Mouse (Mus musculus): ENCODE measurements around the gene Lemd1. TPM values are rescaled to one million over a fixed set of nuclear protein-coding genes. Genes with fewer than 3 reads are reported as not detected.
"Not testable (repeated sequence)": the region's sequence is repeated elsewhere in the genome, so short reads cannot be mapped to it uniquely, and the experiment has no call there.

Lemd1 gene
- polyA plus RNA-seq, 1 experiment from 2014 or later, result 0.51 TPM

DNA sequence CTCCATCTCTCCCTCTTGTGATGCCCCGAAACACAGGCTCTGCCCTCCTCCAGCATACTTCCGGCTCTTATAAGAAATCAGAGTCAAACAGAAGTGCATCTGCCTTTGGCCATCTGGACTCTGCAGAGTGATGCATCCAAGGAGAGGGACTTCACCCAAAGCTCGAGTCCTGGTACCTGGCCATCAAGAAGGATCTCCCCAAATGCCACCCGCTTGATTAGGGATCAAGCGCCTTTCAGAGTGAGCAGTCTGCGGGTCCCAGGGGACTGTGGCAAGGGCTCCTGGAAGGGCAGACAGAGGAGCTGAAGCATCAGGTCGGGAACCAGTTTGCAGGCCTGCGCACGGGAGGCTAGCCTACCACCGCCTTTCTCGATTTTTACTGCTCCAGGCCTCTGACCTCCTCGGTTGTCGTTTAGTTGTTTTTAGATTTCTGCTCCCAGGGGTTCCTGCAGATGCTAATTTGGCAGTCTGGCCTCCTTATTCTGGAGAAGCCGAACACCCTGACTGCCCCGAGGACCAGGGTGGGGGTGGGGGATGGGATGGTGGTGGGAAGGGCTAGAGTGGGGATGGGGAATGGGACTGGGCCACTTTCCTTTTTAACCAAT is 38.0 kb upstream of the Lemd1 start:
- Histone ChIP-seq H3K27ac (no peak overlapping the region), H3K36me3 (no peaks in the 10 kb centered on the region), H3K9me3 (replicated peaks) (no peaks in the 10 kb centered on the region), H3K4me2 (no peak overlapping the region), H3K4me1 (peaks cover 36% of the 10 kb centered on the region), H3K9ac (no peak overlapping the region), H3K4me3 (replicated peaks) (no peak overlapping the region), H3K27me3 (peaks cover 7% of the 10 kb centered on the region; the same call in 1 of the 2 replicates)
- ATAC-seq (replicated peaks; ENCODE audit: low FRiP score), result no peak
- WGBS, result 52% methylated on average over 15 of the region's 15 CpGs

DNA sequence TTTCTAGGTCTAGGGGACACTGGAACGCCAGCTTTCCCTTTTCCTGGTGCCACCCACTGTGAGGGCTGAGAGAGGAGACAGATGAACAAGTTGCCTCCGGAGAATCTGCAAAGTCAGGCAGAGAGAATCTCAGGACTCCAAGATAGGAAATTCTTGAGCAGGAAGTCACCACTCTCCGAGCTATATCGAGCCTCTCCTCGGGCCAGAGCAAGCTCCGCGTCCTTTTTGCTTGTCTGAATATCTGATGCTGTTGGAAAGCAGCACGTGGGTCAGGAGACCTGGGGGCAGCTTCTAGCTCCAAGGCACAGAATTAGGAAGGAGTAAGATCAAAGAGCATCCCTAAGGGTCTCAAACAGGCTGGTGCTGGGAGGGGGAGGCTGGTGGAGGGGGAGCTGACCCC is 37.5 kb upstream of the Lemd1 start:
- no peaks in the 10 kb centered on the region for H3K36me3 ChIP-seq
- peaks cover 37% of the 10 kb centered on the region for H3K4me1 ChIP-seq
- H3K4me2 ChIP-seq, result no peak overlapping the region
- H3K9ac ChIP-seq, result no peak overlapping the region
- WGBS, result 28% methylated on average over 8 of the region's 8 CpGs
- H3K9me3 ChIP-seq (replicated peaks), result no peaks in the 10 kb centered on the region
- H3K4me3 ChIP-seq (replicated peaks), result no peak overlapping the region
- H3K27ac ChIP-seq, result no peak overlapping the region
- ATAC-seq (replicated peaks; ENCODE audit: low FRiP score), result no peak
- peaks cover 12% of the 10 kb centered on the region for H3K27me3 ChIP-seq

DNA sequence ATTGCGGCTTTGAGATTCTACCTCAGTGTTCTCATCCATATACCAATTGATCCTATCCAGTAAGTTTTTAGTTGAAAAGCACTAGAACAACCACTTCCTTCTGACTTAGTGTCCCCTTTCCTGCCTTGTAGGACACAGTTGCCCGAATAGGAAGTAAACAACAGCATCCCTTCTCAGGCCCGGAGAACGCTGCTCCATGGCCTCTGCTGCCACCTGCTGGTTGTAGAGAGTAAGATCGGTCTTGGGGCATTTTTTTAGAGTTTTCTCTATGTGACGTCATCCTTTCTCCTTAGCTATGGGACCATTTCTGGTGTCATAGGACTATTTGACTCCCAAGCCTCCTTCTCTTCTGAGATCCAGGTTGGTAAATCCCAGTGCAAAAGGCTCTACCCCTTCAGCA is 35.5 kb upstream of the Lemd1 start:
- Histone ChIP-seq H3K27me3 (peaks cover 29% of the 10 kb centered on the region), H3K4me2 (no peak overlapping the region), H3K9me3 (replicated peaks) (no peaks in the 10 kb centered on the region), H3K4me3 (replicated peaks) (no peak overlapping the region), H3K9ac (no peak overlapping the region), H3K27ac (no peak overlapping the region), H3K4me1 (peaks cover 28% of the 10 kb centered on the region), H3K36me3 (no peaks in the 10 kb centered on the region)
- WGBS, result 9% methylated on average over 6 of the region's 6 CpGs
- peak; percentile 37; the same call in 1 of the 2 replicates for ATAC-seq (replicated peaks; ENCODE audit: low FRiP score)

DNA sequence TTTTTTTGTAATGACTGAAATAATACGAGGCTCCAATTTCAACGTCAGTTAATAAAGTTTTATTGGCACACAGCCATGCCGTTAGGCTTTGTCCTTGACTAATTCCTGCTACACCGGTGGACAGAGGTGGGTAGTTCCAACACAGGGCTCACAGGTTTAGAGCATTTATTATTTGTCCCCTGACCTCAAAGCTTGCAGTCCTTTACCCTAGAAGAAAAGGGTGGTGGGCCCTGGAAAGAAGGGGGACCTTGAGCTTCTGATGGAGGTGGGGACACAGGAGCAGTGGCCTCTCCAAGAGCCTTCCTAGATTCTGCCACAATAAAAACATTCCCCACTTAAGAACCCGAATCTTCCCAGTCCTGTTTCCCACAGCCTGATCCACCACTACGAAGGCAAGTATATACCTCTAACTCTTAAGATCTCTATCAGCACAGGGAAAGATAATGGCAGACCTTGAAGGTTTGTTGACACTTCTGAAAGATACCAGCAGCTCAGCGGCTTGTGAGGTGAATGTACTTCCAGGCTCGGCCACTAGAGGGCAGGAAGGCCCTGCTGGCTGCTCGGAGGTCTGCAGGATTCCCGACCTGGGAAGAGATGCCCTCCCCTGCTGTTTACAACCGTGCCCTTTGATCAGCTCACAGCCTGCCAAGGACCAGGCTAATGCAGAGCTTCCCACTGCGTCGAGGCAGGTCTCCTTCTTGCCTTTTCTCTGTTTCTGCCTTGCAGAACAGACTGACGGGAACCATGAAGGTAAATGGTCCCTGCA is 34.0 kb upstream of the Lemd1 start:
- no peaks in the 10 kb centered on the region for H3K9me3 ChIP-seq (replicated peaks)
- ATAC-seq (replicated peaks; ENCODE audit: low FRiP score), result peak; percentile 75
- H3K4me1 ChIP-seq, result peaks cover 20% of the 10 kb centered on the region
- H3K36me3 ChIP-seq, result no peaks in the 10 kb centered on the region
- no peak overlapping the region for H3K27ac ChIP-seq
- no peak overlapping the region for H3K4me3 ChIP-seq (replicated peaks)
- WGBS, result 21% methylated on average over 14 of the region's 14 CpGs
- no peak overlapping the region for H3K9ac ChIP-seq
- H3K27me3 ChIP-seq, result peaks cover 32% of the 10 kb centered on the region
- H3K4me2 ChIP-seq, result peak overlapping the region; percentile 40

DNA sequence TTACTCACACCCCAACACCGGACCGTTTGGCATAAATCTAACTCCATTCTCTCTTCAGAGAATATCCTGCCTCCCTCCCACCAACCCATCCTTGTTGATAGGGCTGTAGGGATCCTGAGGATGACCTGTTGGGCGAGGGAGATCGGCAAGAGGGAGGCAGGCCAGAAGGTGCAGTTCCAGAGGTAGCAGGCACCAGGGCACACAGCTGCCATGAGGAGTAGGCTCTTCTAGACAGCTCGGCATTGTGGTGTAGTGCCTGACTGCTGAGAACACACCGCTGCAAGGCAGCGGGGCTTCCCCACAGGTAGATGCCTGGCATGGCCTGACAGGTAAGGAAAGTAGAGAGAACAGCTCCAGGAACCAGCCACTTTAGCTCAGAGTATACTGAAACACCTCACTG is 33.4 kb upstream of the Lemd1 start:
- peak overlapping the region; percentile 40 for H3K4me2 ChIP-seq
- ATAC-seq (replicated peaks; ENCODE audit: low FRiP score), result 0 out of 2 replicates have a peak, but pooled peaks have one; percentile 4
- 16% methylated on average over 7 of the region's 7 CpGs for WGBS
- H3K36me3 ChIP-seq, result no peaks in the 10 kb centered on the region
- no peaks in the 10 kb centered on the region for H3K9me3 ChIP-seq (replicated peaks)
- no peak overlapping the region for H3K4me3 ChIP-seq (replicated peaks)
- peaks cover 20% of the 10 kb centered on the region for H3K4me1 ChIP-seq
- H3K9ac ChIP-seq, result no peak overlapping the region
- H3K27me3 ChIP-seq, result peaks cover 32% of the 10 kb centered on the region
- H3K27ac ChIP-seq, result no peak overlapping the region

DNA sequence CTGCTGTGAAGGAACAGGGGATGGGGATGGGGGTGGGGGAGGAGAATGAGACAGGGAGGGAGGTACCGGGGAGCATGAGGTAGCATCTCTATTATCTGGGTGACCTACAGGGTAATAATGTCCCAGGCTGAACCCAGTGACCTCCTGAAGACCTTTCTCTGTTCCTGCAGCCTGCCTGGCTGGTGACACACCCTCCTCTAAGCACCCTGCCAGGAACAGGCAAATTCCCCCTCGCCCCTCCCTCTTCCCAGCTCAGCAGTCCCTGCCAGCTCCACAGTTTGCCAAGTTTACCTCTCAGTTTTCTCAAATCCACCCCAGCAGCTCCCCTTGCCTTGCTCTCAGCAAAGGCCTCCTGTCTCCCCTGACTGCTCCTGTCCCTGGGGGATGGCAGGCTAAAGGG is 32.5 kb upstream of the Lemd1 start:
- Histone ChIP-seq H3K4me2 (no peak overlapping the region), H3K27ac (no peak overlapping the region), H3K36me3 (no peaks in the 10 kb centered on the region), H3K27me3 (peaks cover 35% of the 10 kb centered on the region), H3K9me3 (replicated peaks) (no peaks in the 10 kb centered on the region), H3K9ac (no peak overlapping the region), H3K4me1 (peaks cover 14% of the 10 kb centered on the region), H3K4me3 (replicated peaks) (no peak overlapping the region)
- no peak for ATAC-seq (replicated peaks; ENCODE audit: low FRiP score)
- 38% methylated on average over 2 of the region's 2 CpGs for WGBS

DNA sequence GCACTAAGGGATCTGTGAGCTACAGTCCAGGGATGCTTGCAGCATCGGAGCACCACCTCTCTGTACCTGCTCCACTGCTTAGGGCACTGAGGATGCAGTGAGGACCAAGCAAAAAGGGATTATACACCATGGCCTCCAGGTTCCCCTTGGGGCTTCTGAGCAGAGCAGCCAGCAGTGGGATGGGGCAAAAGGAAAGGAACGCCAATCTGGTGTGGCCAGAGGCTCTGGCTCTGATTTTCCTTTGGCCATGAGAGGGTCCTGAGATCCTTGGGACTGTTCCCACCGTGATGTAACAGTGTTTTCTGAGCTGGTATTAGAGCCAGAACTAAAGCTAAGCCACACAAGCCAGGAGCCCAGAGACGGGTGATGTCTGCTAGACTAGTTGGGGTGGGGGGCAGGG is 31.6 kb upstream of the Lemd1 start:
- Histone ChIP-seq H3K36me3 (no peaks in the 10 kb centered on the region), H3K27me3 (peaks cover 38% of the 10 kb centered on the region), H3K27ac (no peak overlapping the region), H3K4me2 (no peak overlapping the region), H3K4me3 (replicated peaks) (no peak overlapping the region), H3K9me3 (replicated peaks) (no peaks in the 10 kb centered on the region), H3K4me1 (peaks cover 11% of the 10 kb centered on the region; the same call in 1 of the 2 replicates), H3K9ac (no peak overlapping the region)
- ATAC-seq (replicated peaks; ENCODE audit: low FRiP score), result no peak
- WGBS, result 68% methylated on average over 4 of the region's 4 CpGs

DNA sequence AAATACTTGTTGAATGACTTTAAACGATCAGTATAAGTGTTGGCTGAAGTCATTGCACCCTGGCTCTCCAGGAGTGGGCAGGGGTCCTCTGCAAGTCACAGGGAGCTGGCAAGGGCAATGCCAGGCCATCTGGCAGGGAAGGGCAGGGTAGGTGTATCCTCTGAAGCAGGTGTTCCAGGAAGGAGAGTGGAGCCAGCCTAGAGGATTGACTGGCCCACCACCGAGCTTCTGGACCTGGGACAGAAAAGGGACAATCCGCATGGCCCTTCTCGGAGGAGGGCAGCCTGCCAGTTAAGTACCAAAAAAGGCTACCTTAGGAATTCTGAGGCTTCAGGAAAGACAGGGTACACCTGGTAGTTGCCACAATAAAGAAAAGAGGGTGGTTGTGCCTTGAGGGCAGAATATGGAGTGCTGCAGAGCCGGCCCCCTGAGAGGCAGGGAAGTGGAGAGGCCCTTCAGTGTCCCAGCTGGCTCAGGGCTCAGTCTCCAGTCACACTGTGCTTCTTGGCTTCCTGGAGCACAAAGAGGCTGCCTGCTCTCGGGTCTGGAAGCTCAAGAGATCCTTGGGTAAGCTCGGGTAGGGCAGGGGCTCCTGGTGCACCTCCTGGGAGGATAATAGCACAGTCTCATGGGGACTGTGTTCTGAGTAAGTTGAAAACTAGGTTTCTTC is 29.9 kb upstream of the Lemd1 start:
- H3K27me3 ChIP-seq, result peaks cover 38% of the 10 kb centered on the region
- 56% methylated on average over 7 of the region's 7 CpGs for WGBS
- H3K9ac ChIP-seq, result no peak overlapping the region
- H3K27ac ChIP-seq, result no peak overlapping the region
- no peak overlapping the region for H3K4me2 ChIP-seq
- no peaks in the 10 kb centered on the region for H3K9me3 ChIP-seq (replicated peaks)
- no peak for ATAC-seq (replicated peaks; ENCODE audit: low FRiP score)
- H3K4me1 ChIP-seq, result peaks cover 11% of the 10 kb centered on the region; the same call in 1 of the 2 replicates
- H3K36me3 ChIP-seq, result no peaks in the 10 kb centered on the region
- no peak overlapping the region for H3K4me3 ChIP-seq (replicated peaks)

DNA sequence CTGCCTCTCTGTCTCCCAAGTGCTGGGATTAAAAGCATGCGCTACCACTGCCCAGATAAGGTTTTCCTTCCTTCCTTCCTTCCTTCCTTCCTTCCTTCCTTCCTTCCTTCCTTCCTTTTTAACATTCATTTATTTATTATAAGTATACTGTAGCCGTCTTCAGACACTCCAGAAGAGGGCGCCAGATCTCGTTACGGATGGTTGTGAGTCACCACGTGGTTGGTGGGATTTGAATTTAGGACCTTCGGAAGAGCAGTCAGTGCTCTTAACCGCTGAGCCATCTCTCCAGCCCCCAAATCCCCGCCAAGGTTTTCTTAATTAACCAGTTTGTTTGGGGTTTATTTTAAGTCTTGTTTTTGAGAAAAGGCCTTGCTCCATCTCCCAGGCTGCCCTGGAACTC is 28.6 kb upstream of the Lemd1 start:
- peaks cover 41% of the 10 kb centered on the region for H3K27me3 ChIP-seq
- H3K4me1 ChIP-seq; H3K27ac ChIP-seq; H3K4me2 ChIP-seq; ATAC-seq (replicated peaks; ENCODE audit: low FRiP score); H3K4me3 ChIP-seq (replicated peaks); H3K9me3 ChIP-seq (replicated peaks); H3K36me3 ChIP-seq; H3K9ac ChIP-seq: not testable (repeated sequence)
- 59% methylated on average over 9 of the region's 9 CpGs for WGBS

DNA sequence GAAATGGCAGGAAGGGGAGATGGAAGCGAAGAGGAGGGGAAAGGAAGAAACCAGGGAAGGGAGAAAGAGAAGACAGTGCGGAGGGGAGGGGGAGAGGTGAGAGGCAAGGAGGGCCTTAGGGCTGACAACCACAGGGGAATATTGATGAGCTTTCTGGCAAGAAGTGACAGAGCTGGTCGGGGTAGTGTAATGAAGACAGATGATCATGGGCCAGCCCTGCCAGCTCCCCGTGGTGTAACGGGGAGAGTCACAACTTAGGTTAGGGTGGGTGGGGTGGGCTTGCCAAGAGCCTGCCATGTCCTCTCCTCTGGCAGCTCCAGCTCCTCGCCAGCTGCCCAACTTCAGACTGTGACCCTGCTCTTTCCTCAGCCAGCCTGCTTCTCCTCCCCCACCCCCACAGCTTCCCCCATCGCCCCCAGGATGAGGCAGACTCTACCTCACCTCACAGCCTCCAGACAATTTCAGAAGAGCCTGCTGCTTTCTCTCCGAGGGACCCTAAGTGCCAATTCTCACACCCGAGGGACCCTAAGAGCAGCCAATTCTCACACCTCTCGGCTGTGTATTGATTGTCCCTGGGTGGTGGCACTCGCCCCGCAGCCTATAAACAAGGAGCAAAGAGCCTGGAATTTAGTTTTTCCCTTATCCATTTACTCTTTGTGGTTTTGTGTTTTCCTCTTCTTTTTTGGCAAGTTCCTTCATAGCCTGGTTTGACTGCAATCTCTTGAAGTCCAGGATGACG is 26.3 kb upstream of the Lemd1 start:
- Histone ChIP-seq H3K27ac (no peak overlapping the region), H3K36me3 (no peaks in the 10 kb centered on the region), H3K4me3 (replicated peaks) (no peak overlapping the region), H3K9me3 (replicated peaks) (no peaks in the 10 kb centered on the region), H3K27me3 (peaks cover 30% of the 10 kb centered on the region), H3K4me2 (no peak overlapping the region), H3K9ac (no peak overlapping the region), H3K4me1 (peaks cover 12% of the 10 kb centered on the region)
- WGBS, result 15% methylated on average over 13 of the region's 13 CpGs
- ATAC-seq (replicated peaks; ENCODE audit: low FRiP score), result no peak

DNA sequence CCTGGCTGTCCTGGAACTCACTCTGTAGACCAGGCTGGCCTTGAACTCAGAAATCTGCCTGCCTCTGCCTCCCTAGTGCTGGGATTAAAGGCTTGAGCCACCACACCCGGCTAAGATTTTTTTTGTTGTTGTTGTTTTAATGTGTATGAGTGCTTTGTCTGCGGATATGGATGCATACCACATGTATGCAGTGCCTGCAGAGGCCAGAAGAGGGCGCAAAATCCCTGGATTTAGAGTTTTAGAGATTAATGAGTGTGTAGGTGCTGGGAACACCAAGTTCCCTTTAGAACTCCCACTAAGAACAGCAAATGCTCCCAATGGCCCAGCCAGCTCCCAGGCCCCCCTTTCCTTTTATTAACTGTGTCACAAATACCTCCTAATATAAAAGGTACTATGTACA is 25.4 kb upstream of the Lemd1 start:
- ATAC-seq (replicated peaks; ENCODE audit: low FRiP score), result no peak
- Histone ChIP-seq H3K9me3 (replicated peaks) (no peaks in the 10 kb centered on the region), H3K27ac (no peak overlapping the region), H3K36me3 (no peaks in the 10 kb centered on the region), H3K4me3 (replicated peaks) (no peak overlapping the region), H3K27me3 (peaks cover 25% of the 10 kb centered on the region), H3K9ac (no peak overlapping the region), H3K4me2 (no peak overlapping the region), H3K4me1 (peaks cover 17% of the 10 kb centered on the region)
- WGBS, result 63% methylated on average over 3 of the region's 3 CpGs
